Mouse (Mus musculus) gastrocnemius, adult 18-20 months (tissue): Measurements from ENCODE around the gene Matn4. TPM values are rescaled to one million over a fixed set of nuclear protein-coding genes. Genes with fewer than 3 reads are reported as not detected.
A peak's percentile ranks its signal among the peaks of the same experiment; 100 is the strongest.

Experiments
- DNase-seq: peaks from one replicate; pipeline ENCODE4 v3.0.0; 2021; ENCODE audit warnings: low spot score
- total RNA-seq, 2 experiments: library from RNA; stranded (reverse); gene quantifications; 2 replicates each; pipeline ENCODE4 v1.2.3; 2021

Matn4 gene
- total RNA-seq, 2 experiments from 2014 or later = 0.59 to 0.78 TPM

GRCm38 (mm10) chr2:164417198-164417597 lies 12.2 kb upstream of the Matn4 start:
- no peak for DNase-seq

- DNase-seq = no peak
Observed at GRCm38 (mm10) chr2:164414581-164414980, 9.6 kb upstream of the Matn4 start.

- no peak for DNase-seq
Observed at GRCm38 (mm10) chr2:164414167-164414566, 9.2 kb upstream of the Matn4 start.

GRCm38 (mm10) chr2:164407708-164408107 lies 2.7 kb upstream of the Matn4 start:
- peak; percentile 62 for DNase-seq

GRCm38 (mm10) chr2:164405519-164405918 lies 559 bp upstream of the Matn4 start:
- no peak for DNase-seq

- DNase-seq = peak; percentile 52
Observed at GRCm38 (mm10) chr2:164404082-164404990, 624 bp downstream of the Matn4 start.

- no peak for DNase-seq
Observed at GRCm38 (mm10) chr2:164403396-164404081, 1.4 kb downstream of the Matn4 start.

- DNase-seq = peak; percentile 68
Observed at GRCm38 (mm10) chr2:164402906-164403305, 2.1 kb downstream of the Matn4 start, which contains the start of gene Rbpjl. TSS of gene Rbpjl (plus strand) at chr2:164403141.

GRCm38 (mm10) chr2:164396911-164397310 lies 8.0 kb downstream of the Matn4 start:
- no peak for DNase-seq

GRCm38 (mm10) chr2:164396076-164396475 lies 8.9 kb downstream of the Matn4 start:
- no peak for DNase-seq

- no peak for DNase-seq
Observed at GRCm38 (mm10) chr2:164393126-164393525, 11.8 kb downstream of the Matn4 start.

GRCm38 (mm10) chr2:164389499-164389898 lies 15.5 kb downstream of the Matn4 start:
- peak; percentile 67 for DNase-seq

GRCm38 (mm10) chr2:164389020-164389419 lies 15.9 kb downstream of the Matn4 start, which contains the start of gene Slpi:
TSS of gene Slpi (minus strand) at chr2:164389095.
- DNase-seq = no peak

GRCm38 (mm10) chr2:164386953-164387352 lies 18.0 kb downstream of the Matn4 start:
- no peak for DNase-seq

GRCm38 (mm10) chr2:164385927-164386763 lies 18.8 kb downstream of the Matn4 start:
- DNase-seq = no peak

GRCm38 (mm10) chr2:164383656-164384399 lies 21.1 kb downstream of the Matn4 start:
- DNase-seq = no peak

- DNase-seq = no peak
Observed at GRCm38 (mm10) chr2:164382971-164383370, 22.0 kb downstream of the Matn4 start.

GRCm38 (mm10) chr2:164381726-164382125 lies 23.2 kb downstream of the Matn4 start:
- DNase-seq = no peak

- no peak for DNase-seq
Observed at GRCm38 (mm10) chr2:164377478-164378426, 27.2 kb downstream of the Matn4 start.

- DNase-seq = no peak
Observed at GRCm38 (mm10) chr2:164373187-164373586, 31.8 kb downstream of the Matn4 start.
